Mouse (Mus musculus): Measurements from ENCODE around the gene Aadac.

GRCm38 (mm10) chr3:60085729-60086128 is 60.2 kb downstream of the Aadac start:
- TF ChIP-seq CTCF (IDR thresholded peaks at IDR 0.05; ENCODE audit: low read depth) (no peak), EP300 (IDR thresholded peaks at IDR 0.05; ENCODE audit: low read depth) (no peak)

Data from liver, postnatal 0 days (tissue).